Comparison of ENCODE assay signal across 8 mouse cellular contexts in genomic region chr1:153635521-153635920, GRCm38 (mm10). TPM values are rescaled to one million over a fixed set of nuclear protein-coding genes. Genes with fewer than 3 reads are reported as not detected.
DNase-seq lines count a peak whose midpoint lies in the region; ATAC-seq lines count a peak whose summit lies in the region.

No protein-coding gene starts in this region.

- intact Hi-C loops in heart, postnatal 36 days (cut with DNase I), result no loop called here

- H3K4me1 ChIP-seq in lung, embryonic 15.5 days, result peaks cover 15% of the 10 kb centered on the region

- H3K4me2 ChIP-seq in lung, embryonic 15.5 days, result no peak overlapping the region

- WGBS in lung, embryonic 15.5 days, result 50% methylated on average over 3 of the region's 3 CpGs

- H3K9me3 ChIP-seq in lung, embryonic 15.5 days, result no peaks in the 10 kb centered on the region

- peak; percentile 60; the same call in 1 of the 2 replicates for ATAC-seq in lung, embryonic 15.5 days (ENCODE audit: borderline replicate concordance, extremely low read depth, low FRiP score, low TSS enrichment)
- ATAC-seq in megakaryocyte, adult 5-6 weeks (ENCODE audit: poor library complexity, severe bottlenecking), result no peak

- H3K4me3 ChIP-seq in lung, embryonic 15.5 days, result no peak overlapping the region

- no peak overlapping the region for H3K27ac ChIP-seq in lung, embryonic 15.5 days

- no peaks in the 10 kb centered on the region for H3K36me3 ChIP-seq in lung, embryonic 15.5 days

- no peak overlapping the region for H3K9ac ChIP-seq in lung, embryonic 15.5 days

- DNase-seq in cerebellum, postnatal 10 days, result peak; percentile 77 to 82
- no peak for DNase-seq in cerebellum, adult 11 months
- peak; percentile 62 for DNase-seq in urinary bladder, postnatal 14 days (ENCODE audit: low spot score)
- no peak for DNase-seq in urinary bladder, adult 2 months (ENCODE audit: low spot score)
- peak; percentile 74 to 79 for DNase-seq in heart, postnatal 36 days
- no peak for DNase-seq in spleen, postnatal 4 days (ENCODE audit: low spot score in 2 of 2)

- no peaks in the 10 kb centered on the region for H3K27me3 ChIP-seq in lung, embryonic 15.5 days

RNA-seq across cellular contexts. Expression of gene Rgs8, which starts 17.3 kb away (rescaled TPM):
- 0.03 TPM in 1 of 2 replicates, not detected in the other for polyA plus RNA-seq in urinary bladder, adult 2 months (2012; rRNA removed)
- not detected for total RNA-seq in heart, postnatal 36 days (2021)
- polyA plus RNA-seq in lung, embryonic 15.5 days (2015; fragmentation: Nextera tagmentation; extraction: Ambion mirVana), result 0.14 and 0.20 TPM in 2 replicates
- total RNA-seq in megakaryocyte, adult 5-6 weeks (2015), result not detected in 2 replicates
- total RNA-seq in megakaryocyte, adult 5-6 weeks (2017), result 0.33 TPM in 1 of 2 replicates, not detected in the other

Comparison
In these comparisons a context has a peak if more than half of its experiments do, and no peak if none do; other contexts are left out.
1. DNase-seq: peak in cerebellum, postnatal 10 days (2 of 2), urinary bladder, postnatal 14 days (single experiment) and heart, postnatal 36 days (2 of 2); none in cerebellum, adult 11 months (single experiment), urinary bladder, adult 2 months (single experiment) and spleen, postnatal 4 days (0 of 2).